Mouse (Mus musculus) frontal cortex, postnatal 36 days (tissue): ENCODE data around the gene Myh6.
"Not testable (repeated sequence)": the region's sequence is repeated elsewhere in the genome, so short reads cannot be mapped to it uniquely, and the experiment has no call there.

Source experiments
- DNase-seq, 2 experiments: peaks; one replicate each; pipeline ENCODE4 v3.0.0; 2022; ENCODE audit warnings: low spot score in 2 of 2

Myh6 gene

DNA sequence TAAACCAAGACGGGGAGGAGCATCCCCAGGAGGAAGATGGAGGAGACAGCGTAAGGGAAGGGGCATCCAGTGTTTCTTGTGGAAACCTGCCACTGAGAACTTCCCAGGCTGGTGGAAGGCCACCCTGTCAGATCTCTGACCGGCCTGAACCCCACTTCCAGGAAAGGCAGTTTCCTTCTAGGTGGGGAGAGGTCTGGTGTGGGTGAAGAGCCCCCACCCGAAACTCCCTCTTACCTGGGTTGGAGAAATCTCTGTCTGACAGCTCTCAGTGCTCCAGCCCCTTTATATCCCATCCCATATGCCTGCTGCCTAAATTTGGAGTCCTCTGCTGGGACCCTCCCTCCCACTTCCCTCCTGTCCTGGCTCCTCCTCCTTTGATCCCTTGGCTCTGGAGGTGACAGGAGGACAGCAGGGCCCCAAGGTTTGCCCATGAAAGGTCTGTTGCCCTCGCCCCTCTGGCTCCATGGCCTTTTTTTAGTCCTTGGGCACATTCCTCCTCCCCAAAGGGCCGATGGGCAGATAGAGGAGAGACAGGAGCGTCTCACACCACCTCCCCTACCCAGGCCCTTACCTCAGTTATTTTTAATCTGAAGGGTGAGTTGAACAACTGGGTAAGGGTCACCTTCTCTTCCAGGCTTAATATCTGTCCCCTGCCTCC is at the start of gene Myh6:
Myh6 (minus strand) TSS at position 608 of the 658 bp plus-strand sequence.
- DNase-seq = no peak

DNA sequence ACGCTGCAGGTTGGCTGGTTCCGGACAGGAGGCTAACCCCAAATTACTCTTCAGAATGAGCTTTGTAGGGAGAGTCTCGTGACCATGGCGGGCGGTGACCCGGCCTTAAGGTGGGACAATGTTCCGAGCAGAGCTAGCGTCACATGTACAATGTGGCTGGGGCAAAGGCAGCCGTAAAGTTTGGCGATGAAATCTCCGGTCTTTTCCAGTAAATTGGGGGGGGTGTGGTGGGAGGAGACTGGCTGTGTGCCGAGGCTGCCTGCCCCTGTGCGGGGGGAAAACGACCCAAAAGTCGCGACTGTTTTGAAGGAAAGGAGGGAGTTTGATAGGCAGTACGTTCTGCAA is 49.0 kb upstream of the Myh6 start:
- no peak for DNase-seq

DNA sequence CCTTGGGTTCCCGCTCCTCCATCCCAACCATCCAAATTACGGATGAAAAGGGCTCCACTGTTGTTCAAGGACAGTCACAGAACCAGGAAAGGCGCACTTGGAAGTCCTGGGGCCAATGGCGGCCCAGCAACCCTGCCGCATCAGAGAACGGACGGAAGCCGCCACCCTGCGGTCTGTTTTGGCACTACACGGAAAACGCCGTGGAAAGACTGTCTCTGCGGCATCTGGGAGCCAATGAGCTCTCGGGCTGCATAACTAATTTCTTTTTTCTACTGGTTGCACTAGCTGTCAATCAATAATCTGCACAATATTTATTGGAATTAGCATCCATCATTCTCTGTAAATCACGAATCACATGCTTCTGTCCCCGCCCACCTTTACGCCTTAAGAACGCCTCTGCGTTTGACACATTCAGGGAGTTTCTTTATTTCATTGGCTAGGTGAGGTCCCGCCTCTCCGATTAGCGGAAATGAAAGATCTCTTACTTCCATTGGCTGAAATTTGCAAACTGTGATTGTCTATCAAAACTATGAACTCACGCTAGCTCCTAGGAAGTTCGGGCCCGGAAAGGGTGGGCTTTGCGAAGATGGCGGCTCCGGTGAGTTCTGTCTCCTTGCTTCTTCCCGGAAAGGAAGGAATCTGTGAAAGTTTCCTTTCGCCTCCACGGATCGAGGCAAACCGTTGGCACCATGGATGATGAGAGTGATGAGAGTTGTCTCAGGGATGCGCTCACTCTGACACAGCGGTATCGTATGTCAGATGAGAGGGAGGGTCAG is 48.5 kb upstream of the Myh6 start, which contains the start of gene Ngdn:
Ngdn (plus strand) TSS at position 464 of the 776 bp plus-strand sequence.
- DNase-seq = peak; percentile 99 to 100

DNA sequence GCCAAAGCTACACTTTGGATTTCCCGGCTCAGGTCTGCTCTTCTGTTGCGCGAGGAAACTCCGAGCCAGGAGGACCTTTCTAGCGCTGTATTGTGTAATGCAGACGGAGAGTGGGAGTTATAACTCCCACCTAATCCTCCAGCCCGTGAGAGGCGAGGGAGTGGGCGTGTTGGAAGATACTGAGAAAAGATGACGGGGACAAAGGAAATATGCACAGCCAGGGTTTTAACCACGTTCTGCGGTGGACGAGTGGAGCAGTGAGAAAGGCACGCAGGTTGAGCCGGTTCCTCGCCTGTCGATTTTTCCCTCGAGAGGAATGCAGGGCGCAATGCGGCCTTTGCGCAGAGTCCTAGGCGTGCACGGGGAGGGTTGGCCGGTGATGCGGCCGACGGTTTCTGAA is 47.9 kb upstream of the Myh6 start:
- peak in 1 of 2 experiments; percentile 82 for DNase-seq

DNA sequence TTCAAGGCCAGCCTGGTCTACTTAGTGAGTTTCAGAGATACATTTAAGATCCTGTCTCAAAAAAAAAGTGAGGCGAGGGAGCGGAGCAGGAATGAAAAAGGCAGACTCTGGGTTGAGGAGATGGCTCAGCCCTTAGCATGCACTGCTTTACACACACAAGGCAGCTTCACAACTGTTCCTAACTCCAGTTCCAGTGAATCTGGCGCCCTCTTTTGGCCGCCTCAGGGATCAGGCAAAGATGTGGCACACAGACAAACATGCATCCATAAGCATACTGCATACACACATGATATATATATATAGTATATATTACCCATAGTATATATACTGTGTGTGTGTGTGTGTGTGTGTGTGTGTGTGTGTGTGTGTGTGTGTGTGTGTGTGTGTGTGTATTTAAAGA is 44.4 kb upstream of the Myh6 start:
- no peak for DNase-seq

DNA sequence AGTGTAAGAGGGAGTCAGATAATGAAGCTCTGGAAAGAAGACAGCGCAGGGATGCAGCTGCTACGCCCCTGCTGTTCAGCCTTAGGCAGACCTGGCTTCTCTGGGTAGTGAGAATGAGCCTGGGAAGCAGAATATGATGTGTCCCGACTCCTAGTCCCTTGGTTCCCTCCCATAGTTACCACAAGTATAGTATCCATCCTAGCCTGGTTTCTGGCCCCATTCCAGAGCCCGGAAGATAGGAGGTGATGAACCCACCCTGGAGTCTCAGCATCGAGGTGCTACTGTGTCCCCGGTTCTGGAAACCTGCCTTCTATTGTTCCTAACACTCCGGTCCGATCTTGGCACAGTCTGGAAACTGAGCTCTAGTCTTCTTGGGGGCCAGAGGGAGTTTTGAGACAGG is 41.7 kb upstream of the Myh6 start:
- no peak for DNase-seq

DNA sequence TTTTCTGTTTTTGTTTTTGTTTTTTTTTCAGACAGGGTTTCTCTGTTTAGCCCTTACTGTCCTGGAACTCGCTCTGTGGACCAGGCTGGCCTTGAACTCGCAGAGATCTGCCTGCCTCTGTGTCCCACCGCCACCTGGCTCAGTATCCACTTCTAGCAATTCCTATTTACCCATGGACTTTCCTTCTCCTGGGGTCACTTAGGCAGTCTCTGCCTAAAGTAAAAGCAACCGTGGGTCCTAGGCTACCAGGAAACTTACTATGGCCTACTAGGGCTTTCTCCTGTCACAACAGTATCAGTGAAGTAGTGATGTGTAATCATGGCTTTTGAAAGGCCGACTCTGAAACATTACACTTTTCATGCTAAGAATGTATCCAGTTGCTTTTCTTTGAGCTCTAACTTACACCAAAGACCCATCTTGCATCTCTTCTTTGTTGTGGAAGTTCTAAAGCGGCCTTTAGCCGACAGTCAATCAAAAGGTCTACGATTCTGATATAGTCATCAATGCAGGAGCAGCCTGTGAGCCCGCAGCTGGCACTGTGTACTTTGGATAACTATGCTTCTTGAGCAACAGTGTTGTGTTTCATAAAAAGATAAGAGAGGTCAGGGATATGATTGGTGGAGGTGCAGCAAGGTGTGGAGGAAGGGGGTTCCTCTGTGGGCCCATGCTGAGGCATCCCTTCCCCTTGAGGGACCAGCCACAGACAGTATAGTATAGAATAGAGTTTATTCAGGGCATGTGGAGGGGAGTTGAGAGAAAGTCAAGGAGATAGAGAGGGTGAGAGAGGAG is 40.6 kb upstream of the Myh6 start:
- no peak for DNase-seq

DNA sequence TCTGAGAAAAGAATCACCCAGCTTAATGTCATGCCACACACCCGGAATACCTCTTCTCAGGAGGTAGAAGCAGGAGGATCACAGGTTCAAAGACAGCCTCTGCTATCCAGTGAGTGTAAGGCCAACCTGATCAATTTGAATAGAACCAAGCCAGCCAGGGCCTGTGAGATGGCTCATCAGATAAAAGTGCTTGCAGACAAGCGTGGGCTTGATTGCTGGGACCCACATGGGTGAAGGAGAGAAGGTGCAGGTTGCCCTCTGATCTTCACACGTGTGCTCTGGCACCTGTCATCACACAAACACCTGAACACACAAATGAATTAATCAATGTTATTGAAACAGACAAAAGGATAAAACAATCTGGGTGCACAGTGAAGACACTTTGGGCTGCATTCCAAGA is 39.8 kb upstream of the Myh6 start:
- no peak for DNase-seq

DNA sequence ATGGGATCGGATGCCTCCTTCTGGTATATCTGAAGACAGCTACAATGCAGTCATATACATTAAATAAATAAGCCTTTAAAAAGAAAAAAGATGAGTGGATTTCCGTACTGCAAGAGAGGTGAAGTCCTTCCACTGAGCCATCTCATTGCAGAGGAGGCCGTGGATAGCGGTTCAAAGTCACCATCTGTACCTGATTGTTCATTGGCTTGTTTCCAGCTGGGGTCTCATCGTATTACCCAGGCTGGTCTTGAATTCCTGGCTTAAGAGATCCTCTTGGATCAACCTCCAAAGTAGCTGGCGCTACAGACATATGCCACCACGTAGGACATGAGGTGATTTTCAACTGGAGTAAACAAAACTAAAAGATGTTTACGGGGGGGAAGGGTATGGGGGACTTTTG is 39.2 kb upstream of the Myh6 start:
- no peak for DNase-seq

DNA sequence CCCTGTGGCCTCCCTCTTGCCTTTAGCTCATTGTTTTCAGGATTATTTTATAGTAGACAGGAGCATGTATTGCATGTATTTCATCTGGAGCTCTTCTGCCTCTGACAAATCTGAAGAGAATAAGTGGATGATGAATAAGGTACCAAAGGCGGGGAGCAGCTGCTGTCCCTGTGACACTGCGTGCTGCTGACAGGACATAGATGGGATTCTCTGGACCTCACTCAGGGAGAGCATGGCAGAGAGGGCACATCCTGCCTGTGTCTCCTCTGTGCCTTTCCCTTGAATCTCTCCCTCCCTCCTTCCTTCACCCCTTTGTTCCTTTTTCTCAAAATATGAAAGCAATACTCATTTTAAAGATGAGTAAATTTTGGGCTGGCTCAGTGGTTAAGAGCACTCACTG is 38.8 kb upstream of the Myh6 start:
- no peak for DNase-seq

DNA sequence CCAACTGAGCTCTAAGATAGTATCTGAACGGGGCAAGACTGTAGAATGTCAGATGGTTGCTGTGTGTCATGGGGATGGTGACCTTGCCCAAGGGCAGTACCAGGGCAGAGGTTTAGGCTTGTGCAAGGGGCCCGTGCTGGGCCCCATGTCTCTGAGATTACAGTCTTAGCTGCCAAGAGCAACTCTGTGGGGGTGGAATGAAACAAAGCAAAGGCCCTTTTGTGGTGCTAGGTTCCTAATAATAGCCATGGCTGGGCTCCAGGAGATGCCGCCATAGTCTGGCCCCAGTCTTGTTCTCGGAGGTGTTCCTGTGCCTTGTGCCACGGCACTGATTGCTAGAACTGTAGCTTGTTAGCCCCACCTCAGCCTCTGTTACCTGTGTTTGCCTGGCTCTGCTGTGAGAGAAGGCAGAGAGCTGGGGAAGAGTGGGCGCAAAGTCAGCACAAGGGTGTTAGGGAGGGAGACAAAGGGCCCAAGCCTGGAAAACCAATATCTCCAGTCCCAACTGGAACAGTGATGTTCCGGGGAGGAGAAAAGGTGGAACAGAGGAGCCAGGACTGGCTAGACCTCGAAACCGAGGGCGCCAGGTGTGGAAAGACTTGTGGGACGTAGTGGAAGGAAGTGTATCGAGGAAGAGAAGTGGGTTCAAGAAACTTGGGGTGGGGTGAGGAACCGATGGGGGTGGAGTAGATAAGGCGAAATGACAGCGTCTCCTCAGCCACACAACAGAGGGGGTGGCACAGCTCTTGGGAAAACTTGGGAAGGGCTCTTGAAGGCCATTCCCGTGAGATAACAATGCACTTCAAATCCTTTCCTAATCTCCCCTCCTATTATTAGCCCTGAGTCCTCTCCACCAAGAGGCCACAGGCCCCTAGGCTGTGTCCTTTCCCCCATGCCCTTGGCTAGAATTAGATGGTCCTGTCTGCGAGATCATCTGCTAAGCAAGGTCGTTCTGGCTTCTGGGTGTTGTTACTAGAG is 37.4 kb upstream of the Myh6 start:
- DNase-seq = no peak

DNA sequence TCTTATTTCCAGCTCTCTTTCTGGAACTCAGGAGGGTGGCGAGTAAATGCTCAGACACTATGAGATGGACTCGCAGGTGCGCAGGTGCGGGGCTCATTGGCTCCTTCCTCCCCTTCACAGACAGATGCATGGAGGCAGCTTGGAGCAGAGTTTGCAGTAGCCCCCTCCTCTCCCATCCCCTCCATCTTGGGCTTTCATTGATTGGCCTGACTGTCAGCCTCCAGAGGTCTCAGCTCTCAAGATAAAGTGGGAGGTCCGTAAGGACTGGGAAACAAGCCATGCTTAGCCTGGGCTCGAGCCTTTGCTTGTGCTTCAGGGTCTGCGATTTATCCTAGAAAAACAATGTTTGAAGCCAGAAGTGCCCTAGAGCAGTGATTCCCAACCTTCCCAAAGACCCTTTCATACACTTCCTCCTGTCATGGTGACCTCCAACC is 36.0 kb upstream of the Myh6 start:
- no peak for DNase-seq

DNA sequence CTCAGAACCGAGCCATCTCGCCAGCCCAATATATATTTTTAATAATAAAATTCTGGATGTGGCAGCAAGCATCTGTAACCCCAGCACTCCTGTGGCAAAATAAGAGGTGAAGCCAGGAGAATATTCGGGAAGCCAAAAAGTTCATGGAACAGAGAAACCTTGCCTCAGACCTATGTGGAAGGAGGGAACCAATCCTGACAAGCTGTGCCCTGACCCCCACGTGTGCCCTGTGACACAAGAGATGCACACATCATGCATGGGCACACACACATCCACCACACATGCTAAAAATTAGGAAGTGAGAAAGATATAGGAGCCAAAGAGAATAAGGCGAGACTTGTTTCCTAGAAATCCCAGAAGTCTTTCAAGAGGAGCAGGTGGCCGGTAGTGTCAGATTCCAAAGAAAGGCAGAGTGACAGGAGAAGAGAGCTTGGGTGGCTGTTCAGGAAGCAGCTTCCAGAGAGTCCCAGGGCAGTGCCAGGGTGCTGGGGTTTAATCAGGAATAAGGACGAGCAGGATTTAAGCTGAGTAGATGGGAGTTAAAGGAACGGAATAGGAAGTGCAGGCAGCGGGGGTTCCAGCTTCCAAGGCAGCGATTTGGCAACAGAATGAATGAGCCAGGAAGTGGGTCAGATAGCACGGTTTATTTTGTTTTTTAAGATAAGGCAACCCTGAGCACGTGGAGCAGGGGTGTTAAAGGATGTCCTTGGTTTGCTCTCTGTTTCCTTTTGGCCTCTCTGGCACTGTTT is 35.4 kb upstream of the Myh6 start:
- DNase-seq = no peak

DNA sequence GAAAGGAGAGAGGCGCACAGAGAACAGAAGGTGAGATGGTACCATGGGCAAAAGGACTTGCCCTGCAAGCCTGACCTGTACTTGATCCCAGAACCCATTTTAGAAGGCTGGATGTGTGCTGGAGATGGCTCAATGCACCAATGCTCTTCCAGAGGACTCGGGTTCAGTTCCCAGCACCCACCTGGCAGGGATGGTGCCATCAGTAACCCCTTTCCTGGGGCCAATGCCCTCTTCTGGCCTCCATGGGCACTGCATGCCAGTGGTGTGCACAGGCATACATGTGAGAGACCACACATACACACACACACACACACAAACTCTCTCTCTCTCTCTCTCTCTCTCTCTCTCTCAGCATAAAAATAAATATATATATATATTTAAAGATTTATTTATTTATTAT is 34.7 kb upstream of the Myh6 start:
- DNase-seq = no peak

DNA sequence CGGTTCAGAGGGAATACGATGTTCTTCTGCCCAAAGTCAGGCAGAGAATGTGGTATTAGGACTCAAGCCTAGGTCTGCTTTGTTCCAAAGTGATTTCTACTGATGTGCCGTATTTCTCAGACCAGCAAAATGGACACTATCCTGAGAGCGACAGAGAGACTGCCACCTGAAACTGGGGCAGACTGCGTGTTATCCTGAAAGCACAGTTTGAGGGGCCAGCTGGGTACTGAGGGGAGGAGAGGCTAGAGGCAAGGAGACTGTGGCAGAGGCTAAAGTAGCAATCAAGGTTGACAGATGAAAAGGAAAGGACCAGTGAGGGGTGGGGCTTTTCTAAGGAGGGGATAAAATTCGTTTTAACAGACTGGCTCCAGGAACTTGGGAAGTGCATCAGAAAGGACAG is 34.1 kb upstream of the Myh6 start:
- DNase-seq = no peak

DNA sequence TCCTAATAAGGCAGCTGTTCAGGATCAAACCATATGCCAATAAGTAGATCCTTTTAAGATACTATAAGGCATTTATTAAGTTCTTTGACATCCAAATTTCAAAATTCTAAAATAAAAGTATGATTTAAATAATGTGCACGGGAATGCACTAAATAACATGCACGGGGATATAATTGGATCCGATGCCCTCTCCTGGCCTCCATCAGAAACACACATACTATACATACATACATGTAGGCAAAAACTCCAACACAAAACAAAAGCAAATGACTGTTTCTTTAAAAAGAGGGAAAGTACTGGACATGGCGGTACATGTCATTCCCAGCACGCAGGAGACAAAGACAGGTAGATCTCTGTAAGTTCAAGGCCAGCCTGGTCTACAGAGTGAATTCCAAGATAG is 33.1 kb upstream of the Myh6 start:
- not testable (repeated sequence) for DNase-seq

DNA sequence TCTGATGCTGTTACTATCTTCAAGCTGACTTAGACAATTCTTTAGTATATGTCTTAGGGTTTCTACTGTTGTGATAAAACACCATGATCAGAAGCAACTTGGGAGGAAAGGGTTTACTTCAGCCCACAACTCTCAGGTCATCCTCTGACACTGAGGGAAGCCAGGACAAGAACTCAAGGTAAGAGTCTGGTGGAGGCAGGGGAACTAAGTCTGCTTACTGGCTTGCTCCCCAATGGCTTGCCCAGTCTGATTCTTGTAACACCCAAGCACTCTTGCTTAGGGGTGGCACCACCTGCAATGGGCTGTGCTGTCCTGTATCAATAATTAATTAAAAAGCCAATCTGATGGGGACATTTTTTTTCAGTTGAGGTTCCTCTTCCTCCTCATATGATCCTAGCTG is 32.0 kb upstream of the Myh6 start:
- DNase-seq = no peak

DNA sequence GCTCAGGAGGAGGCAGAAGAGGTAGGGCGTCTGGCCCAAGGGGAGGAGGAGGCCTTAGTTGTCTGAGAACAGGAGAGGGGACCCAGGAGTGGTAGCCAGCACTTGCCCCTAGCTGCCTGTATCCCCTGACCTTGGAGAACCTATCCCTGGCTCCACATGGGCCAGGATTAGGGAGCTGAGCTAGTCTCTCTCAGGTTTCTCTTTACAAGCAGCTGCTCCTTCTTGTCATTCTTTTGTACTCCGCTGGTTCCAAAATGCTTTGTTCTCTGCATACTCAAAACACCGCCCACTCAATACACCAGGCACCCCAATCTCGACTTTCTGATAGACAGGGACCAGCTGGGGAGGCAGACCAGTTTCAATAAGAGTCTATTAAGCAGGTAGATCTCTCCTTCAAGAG is 30.6 kb upstream of the Myh6 start:
- DNase-seq = no peak

DNA sequence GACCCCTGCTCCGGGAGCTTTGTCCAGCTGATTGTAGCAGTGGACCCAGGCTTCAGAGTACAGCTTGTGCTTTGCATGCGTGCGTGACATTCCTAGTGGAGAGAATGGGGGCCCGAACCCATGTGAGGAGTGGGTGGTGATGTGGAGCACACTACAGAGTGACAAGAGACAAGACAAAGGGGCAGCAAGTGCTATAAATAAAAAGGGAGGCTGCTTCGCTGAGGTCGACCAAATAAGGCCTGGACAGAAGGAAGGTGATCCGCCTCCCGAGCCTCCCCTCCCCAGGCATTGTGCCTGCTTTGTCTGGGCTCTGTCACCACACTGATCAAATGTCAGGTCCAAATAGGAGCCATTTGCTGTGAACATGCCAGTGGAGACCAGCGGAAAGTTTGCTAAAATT is 30.1 kb upstream of the Myh6 start:
- no peak for DNase-seq

DNA sequence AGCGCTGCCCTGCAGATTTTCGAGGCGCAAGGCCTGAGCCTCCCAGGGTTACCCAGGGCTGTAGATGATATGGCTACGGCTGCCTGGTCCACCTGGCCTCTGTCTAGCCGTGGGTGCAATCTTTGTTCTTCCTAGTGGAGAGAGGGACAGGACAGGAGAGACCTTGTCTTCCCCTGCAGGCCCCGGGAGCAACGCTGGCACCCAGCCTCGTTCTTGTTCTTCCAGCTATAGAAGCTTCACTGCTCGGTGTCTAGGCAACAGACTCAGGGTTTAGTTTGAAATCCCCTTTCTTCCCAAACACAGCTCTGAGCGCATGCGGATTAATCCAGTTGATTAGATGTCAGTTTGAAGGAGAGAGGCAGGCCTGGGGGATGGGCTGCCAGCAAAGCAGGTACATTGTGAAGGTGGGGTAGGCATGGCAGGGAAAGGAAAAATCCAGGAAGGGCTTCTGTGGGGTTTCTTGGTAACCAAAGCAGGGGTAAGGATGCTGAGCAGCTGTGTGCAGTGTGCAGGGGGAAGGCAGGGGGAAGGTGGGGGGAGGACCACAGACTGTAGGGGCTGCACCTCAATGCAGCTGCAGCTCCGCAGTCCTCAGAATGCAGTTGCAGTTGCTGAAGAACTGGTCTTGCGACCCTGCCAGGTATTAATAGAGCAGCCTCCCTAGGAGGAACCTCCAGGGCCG is 28.9 kb upstream of the Myh6 start:
- peak; percentile 34 to 42 for DNase-seq
